Mouse (Mus musculus): Measurements from ENCODE around the gene Rap1gap. TPM values are rescaled to one million over a fixed set of nuclear protein-coding genes. Genes with fewer than 3 reads are reported as not detected.

Rap1gap gene
- polyA plus RNA-seq, 1 experiment, result 1.3 TPM

DNA sequence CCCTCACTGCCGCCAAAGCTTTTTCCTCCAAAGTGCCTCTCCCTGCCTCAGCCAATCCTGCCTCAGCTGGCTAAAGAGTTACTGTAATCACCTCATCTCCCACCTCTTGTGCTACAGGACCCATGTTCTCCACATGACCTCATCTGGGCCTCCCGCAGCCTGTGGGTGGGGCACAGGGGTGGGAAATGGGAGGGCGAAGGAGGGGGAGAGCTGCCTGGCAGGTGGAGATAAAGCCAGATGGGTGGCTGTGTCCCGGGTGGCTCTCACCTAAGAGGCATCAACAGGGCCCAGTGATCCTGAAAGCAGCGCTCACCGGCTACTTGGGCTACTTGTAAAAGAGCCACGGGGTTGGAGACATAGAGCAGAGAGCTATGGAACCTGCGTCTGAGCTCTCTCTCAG, 86.8 kb downstream of the Rap1gap start:
- no peak overlapping the region for H3ac ChIP-seq (ENCODE audit: control insufficient read depth, insufficient read length, low read depth)
- no peaks in the 10 kb centered on the region for H3K36me3 ChIP-seq (ENCODE audit: control insufficient read depth, insufficient read depth)
- H3K4me3 ChIP-seq (ENCODE audit: insufficient read depth, poor library complexity, severe bottlenecking), result no peak overlapping the region
- H3K79me2 ChIP-seq (ENCODE audit: control insufficient read depth, insufficient read depth), result no peaks in the 10 kb centered on the region
- no peaks in the 10 kb centered on the region for H3K79me3 ChIP-seq (ENCODE audit: low read depth)
- TF ChIP-seq CEBPB (IDR thresholded peaks at IDR 0.05; ENCODE audit: low read depth), result no peak
- TF ChIP-seq MAX (IDR thresholded peaks at IDR 0.05), result no peak
- TF ChIP-seq MYOG (IDR thresholded peaks at IDR 0.05; ENCODE audit: control insufficient read depth, extremely low read depth, insufficient read length), result no peak
- TF ChIP-seq USF1 (IDR thresholded peaks at IDR 0.05; ENCODE audit: low read depth), result no peak
- no peak for TF ChIP-seq CTCF (IDR thresholded peaks at IDR 0.05; ENCODE audit: control insufficient read depth, insufficient read depth, insufficient read length)
- no peak for TF ChIP-seq FOSL1 (IDR thresholded peaks at IDR 0.05; ENCODE audit: insufficient read depth, low read length, poor library complexity, severe bottlenecking)
- TF ChIP-seq MYOD1 (IDR thresholded peaks at IDR 0.05; ENCODE audit: control insufficient read depth, insufficient read length, low read depth), result no peak
- peaks cover 49% of the 10 kb centered on the region for H3K27me3 ChIP-seq (ENCODE audit: control insufficient read depth, insufficient read depth, insufficient read length)

DNA sequence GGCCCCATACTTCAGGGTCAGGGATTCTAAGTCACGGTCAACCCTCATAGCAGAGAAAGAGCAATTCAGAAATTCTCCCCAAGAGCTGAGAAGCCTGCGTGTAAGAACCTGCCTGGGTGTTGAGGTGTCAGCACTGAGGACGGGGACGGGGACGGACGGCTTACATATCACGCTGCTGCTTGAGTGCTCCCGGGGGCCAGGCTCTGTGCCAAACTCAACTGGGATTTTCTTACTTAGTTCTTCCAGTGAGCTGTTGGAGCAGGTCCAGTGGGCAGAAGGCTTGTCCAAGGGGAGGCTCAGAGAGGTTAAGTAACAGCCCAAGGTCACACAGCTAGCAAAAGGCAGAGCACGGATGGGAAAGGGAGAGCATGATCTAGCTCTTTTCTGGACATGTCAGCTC, 87.2 kb downstream of the Rap1gap start:
- H3K27me3 ChIP-seq (ENCODE audit: control insufficient read depth, insufficient read depth, insufficient read length), result peaks cover 45% of the 10 kb centered on the region
- TF ChIP-seq MYOG (IDR thresholded peaks at IDR 0.05; ENCODE audit: control insufficient read depth, extremely low read depth, insufficient read length), result no peak
- no peak for TF ChIP-seq FOSL1 (IDR thresholded peaks at IDR 0.05; ENCODE audit: insufficient read depth, low read length, poor library complexity, severe bottlenecking)
- no peak for TF ChIP-seq CTCF (IDR thresholded peaks at IDR 0.05; ENCODE audit: control insufficient read depth, insufficient read depth, insufficient read length)
- no peak for TF ChIP-seq USF1 (IDR thresholded peaks at IDR 0.05; ENCODE audit: low read depth)
- no peak for TF ChIP-seq MAX (IDR thresholded peaks at IDR 0.05)
- no peak for TF ChIP-seq CEBPB (IDR thresholded peaks at IDR 0.05; ENCODE audit: low read depth)
- no peak for TF ChIP-seq MYOD1 (IDR thresholded peaks at IDR 0.05; ENCODE audit: control insufficient read depth, insufficient read length, low read depth)
- no peaks in the 10 kb centered on the region for H3K36me3 ChIP-seq (ENCODE audit: control insufficient read depth, insufficient read depth)
- no peaks in the 10 kb centered on the region for H3K79me2 ChIP-seq (ENCODE audit: control insufficient read depth, insufficient read depth)
- no peaks in the 10 kb centered on the region for H3K79me3 ChIP-seq (ENCODE audit: low read depth)
- no peak overlapping the region for H3K4me3 ChIP-seq (ENCODE audit: insufficient read depth, poor library complexity, severe bottlenecking)
- H3ac ChIP-seq (ENCODE audit: control insufficient read depth, insufficient read length, low read depth), result no peak overlapping the region

DNA sequence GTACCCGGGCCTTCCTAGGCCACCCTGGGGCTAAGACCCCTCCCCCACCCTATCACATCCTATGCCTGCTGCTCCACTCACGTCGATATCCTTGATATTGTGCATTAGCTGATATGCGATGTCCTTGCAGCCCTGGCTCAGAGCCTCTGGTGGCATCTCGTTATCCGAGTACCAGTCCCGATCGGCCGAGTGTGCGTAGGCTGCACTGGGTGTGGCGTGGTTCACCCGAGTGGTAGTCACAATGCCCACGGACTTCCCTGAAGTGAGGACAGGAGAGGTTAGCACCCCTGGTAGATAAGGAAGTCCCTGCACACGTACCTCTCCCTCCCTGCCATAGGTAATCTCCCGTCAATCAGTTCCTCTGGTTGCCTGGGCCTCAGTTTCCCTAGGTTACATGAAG, 87.9 kb downstream of the Rap1gap start:
- H3K36me3 ChIP-seq (ENCODE audit: control insufficient read depth, insufficient read depth), result no peaks in the 10 kb centered on the region
- TF ChIP-seq CTCF (IDR thresholded peaks at IDR 0.05; ENCODE audit: control insufficient read depth, insufficient read depth, insufficient read length), result no peak
- TF ChIP-seq FOSL1 (IDR thresholded peaks at IDR 0.05; ENCODE audit: insufficient read depth, low read length, poor library complexity, severe bottlenecking), result no peak
- no peak for TF ChIP-seq MAX (IDR thresholded peaks at IDR 0.05)
- no peak for TF ChIP-seq USF1 (IDR thresholded peaks at IDR 0.05; ENCODE audit: low read depth)
- no peak for TF ChIP-seq MYOG (IDR thresholded peaks at IDR 0.05; ENCODE audit: control insufficient read depth, extremely low read depth, insufficient read length)
- TF ChIP-seq MYOD1 (IDR thresholded peaks at IDR 0.05; ENCODE audit: control insufficient read depth, insufficient read length, low read depth), result no peak
- no peak for TF ChIP-seq CEBPB (IDR thresholded peaks at IDR 0.05; ENCODE audit: low read depth)
- no peak overlapping the region for H3K4me3 ChIP-seq (ENCODE audit: insufficient read depth, poor library complexity, severe bottlenecking)
- no peaks in the 10 kb centered on the region for H3K79me2 ChIP-seq (ENCODE audit: control insufficient read depth, insufficient read depth)
- peaks cover 47% of the 10 kb centered on the region for H3K27me3 ChIP-seq (ENCODE audit: control insufficient read depth, insufficient read depth, insufficient read length)
- no peaks in the 10 kb centered on the region for H3K79me3 ChIP-seq (ENCODE audit: low read depth)
- no peak overlapping the region for H3ac ChIP-seq (ENCODE audit: control insufficient read depth, insufficient read length, low read depth)

DNA sequence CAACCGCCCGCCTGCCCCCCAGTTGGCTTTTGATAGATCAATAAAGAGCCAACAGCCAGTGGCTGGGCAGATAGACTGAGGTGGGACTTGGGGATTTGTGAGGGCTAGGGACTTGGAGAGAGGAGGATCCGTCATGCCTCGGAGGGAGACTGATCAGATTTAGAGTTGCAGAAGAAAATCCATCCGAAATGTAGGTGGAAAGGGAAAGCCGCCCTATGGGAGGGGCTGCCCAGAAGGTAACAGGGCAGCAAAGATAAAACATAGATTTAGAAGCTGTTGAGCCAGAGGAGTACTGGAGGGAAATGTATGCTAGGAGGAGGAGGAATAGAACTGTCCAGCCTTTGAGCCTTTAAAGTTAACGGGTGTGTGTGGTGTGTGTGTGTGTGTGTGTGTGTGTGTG, 88.7 kb downstream of the Rap1gap start:
- Histone ChIP-seq H3K79me2 (ENCODE audit: control insufficient read depth, insufficient read depth) (no peaks in the 10 kb centered on the region), H3ac (ENCODE audit: control insufficient read depth, insufficient read length, low read depth) (no peak overlapping the region), H3K27me3 (ENCODE audit: control insufficient read depth, insufficient read depth, insufficient read length) (peaks cover 51% of the 10 kb centered on the region), H3K79me3 (ENCODE audit: low read depth) (no peaks in the 10 kb centered on the region), H3K4me3 (ENCODE audit: insufficient read depth, poor library complexity, severe bottlenecking) (no peak overlapping the region), H3K36me3 (ENCODE audit: control insufficient read depth, insufficient read depth) (no peaks in the 10 kb centered on the region)
- TF ChIP-seq MYOG (IDR thresholded peaks at IDR 0.05; ENCODE audit: control insufficient read depth, extremely low read depth, insufficient read length) (no peak), USF1 (IDR thresholded peaks at IDR 0.05; ENCODE audit: low read depth) (no peak), FOSL1 (IDR thresholded peaks at IDR 0.05; ENCODE audit: insufficient read depth, low read length, poor library complexity, severe bottlenecking) (no peak), CTCF (IDR thresholded peaks at IDR 0.05; ENCODE audit: control insufficient read depth, insufficient read depth, insufficient read length) (no peak)

DNA sequence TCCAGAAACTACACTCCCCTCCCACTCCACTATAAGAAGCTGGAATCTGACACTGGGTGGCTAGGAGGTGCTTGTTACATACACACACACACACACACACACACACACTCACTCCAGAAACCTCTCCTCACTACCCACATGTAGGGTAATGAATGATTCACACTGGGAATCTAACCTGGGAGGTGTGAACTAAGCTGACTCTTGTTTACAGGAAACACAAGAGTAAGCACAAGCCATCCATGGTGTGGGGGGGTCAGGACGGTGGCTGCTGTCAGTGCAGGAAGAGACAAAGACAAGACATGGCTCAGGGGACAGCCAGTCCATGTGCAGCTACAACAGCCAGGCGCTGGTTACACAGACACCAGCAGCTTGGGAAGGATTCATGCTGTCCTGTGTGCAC, 89.9 kb downstream of the Rap1gap start:
- Histone ChIP-seq H3K27me3 (ENCODE audit: control insufficient read depth, insufficient read depth, insufficient read length) (peaks cover 58% of the 10 kb centered on the region), H3ac (ENCODE audit: control insufficient read depth, insufficient read length, low read depth) (no peak overlapping the region), H3K79me2 (ENCODE audit: control insufficient read depth, insufficient read depth) (no peaks in the 10 kb centered on the region), H3K79me3 (ENCODE audit: low read depth) (no peaks in the 10 kb centered on the region), H3K4me3 (ENCODE audit: insufficient read depth, poor library complexity, severe bottlenecking) (no peak overlapping the region), H3K36me3 (ENCODE audit: control insufficient read depth, insufficient read depth) (no peaks in the 10 kb centered on the region)
- TF ChIP-seq MAX (IDR thresholded peaks at IDR 0.05), result no peak
- TF ChIP-seq MYOD1 (IDR thresholded peaks at IDR 0.05; ENCODE audit: control insufficient read depth, insufficient read length, low read depth), result no peak
- no peak for TF ChIP-seq USF1 (IDR thresholded peaks at IDR 0.05; ENCODE audit: low read depth)
- no peak for TF ChIP-seq MYOG (IDR thresholded peaks at IDR 0.05; ENCODE audit: control insufficient read depth, extremely low read depth, insufficient read length)
- no peak for TF ChIP-seq CEBPB (IDR thresholded peaks at IDR 0.05; ENCODE audit: low read depth)
- no peak for TF ChIP-seq CTCF (IDR thresholded peaks at IDR 0.05; ENCODE audit: control insufficient read depth, insufficient read depth, insufficient read length)
- no peak for TF ChIP-seq FOSL1 (IDR thresholded peaks at IDR 0.05; ENCODE audit: insufficient read depth, low read length, poor library complexity, severe bottlenecking)

DNA sequence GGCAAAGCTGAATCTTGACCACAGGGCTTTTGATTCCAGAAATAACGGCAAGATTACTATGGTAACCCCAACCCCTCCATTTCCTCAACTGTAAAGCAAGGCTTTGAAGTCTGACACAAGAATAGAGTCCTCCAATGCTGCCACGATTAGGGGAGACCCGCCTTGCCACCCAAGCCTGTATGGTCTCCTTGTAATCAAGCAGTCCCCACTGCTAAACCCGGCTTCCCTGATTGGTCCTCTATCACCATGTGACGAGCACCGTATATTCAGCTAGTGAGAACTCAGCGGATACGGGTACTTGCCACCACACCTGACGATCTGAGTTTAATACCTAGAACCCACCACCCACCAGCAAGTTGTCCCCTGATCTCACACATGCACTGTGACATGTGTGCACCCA, 98.4 kb downstream of the Rap1gap start:
- TF ChIP-seq FOSL1 (IDR thresholded peaks at IDR 0.05; ENCODE audit: insufficient read depth, low read length, poor library complexity, severe bottlenecking) (no peak), CEBPB (IDR thresholded peaks at IDR 0.05; ENCODE audit: low read depth) (no peak), CTCF (IDR thresholded peaks at IDR 0.05; ENCODE audit: control insufficient read depth, insufficient read depth, insufficient read length) (no peak), MAX (IDR thresholded peaks at IDR 0.05) (no peak), MYOD1 (IDR thresholded peaks at IDR 0.05; ENCODE audit: control insufficient read depth, insufficient read length, low read depth) (no peak), USF1 (IDR thresholded peaks at IDR 0.05; ENCODE audit: low read depth) (no peak), MYOG (IDR thresholded peaks at IDR 0.05; ENCODE audit: control insufficient read depth, extremely low read depth, insufficient read length) (no peak)
- Histone ChIP-seq H3K4me3 (ENCODE audit: insufficient read depth, poor library complexity, severe bottlenecking) (no peak overlapping the region), H3K79me3 (ENCODE audit: low read depth) (no peaks in the 10 kb centered on the region), H3ac (ENCODE audit: control insufficient read depth, insufficient read length, low read depth) (no peak overlapping the region), H3K27me3 (ENCODE audit: control insufficient read depth, insufficient read depth, insufficient read length) (peaks cover 18% of the 10 kb centered on the region), H3K79me2 (ENCODE audit: control insufficient read depth, insufficient read depth) (no peaks in the 10 kb centered on the region), H3K36me3 (ENCODE audit: control insufficient read depth, insufficient read depth) (no peaks in the 10 kb centered on the region)

Measured in C2C12 (cell line).